Mouse (Mus musculus): Measurements from ENCODE around the gene Zswim3. TPM values are rescaled to one million over a fixed set of nuclear protein-coding genes. Genes with fewer than 3 reads are reported as not detected.
"Not testable (repeated sequence)": the region's sequence is repeated elsewhere in the genome, so short reads cannot be mapped to it uniquely, and the experiment has no call there.

The Zswim3 gene
- polyA plus RNA-seq, 1 experiment = 5.9 TPM

GRCm38 (mm10) chr2:164859155-164859554 lies 54.3 kb downstream of the Zswim3 start:
- TF ChIP-seq POLR2A (IDR thresholded peaks at IDR 0.05; ENCODE audit: control insufficient read depth, extremely low read depth, insufficient read depth, low read length, poor library complexity) (no peak), CTCF (IDR thresholded peaks at IDR 0.05; ENCODE audit: borderline replicate concordance, control insufficient read depth, extremely low read depth, insufficient read depth, low read length, poor library complexity) (no peak)
- Histone ChIP-seq H3K4me3 (ENCODE audit: control insufficient read depth, insufficient read depth, low read length) (no peak overlapping the region), H3K36me3 (ENCODE audit: control insufficient read depth, insufficient read depth, low read length) (no peaks in the 10 kb centered on the region), H3K27ac (ENCODE audit: control insufficient read depth, insufficient read depth, low read length) (no peak overlapping the region), H3K27me3 (ENCODE audit: control insufficient read depth, insufficient read depth, low read length) (peaks cover 18% of the 10 kb centered on the region), H3K4me1 (replicated peaks; ENCODE audit: control insufficient read depth, insufficient read depth, low read length) (peaks cover 17% of the 10 kb centered on the region)
- DNase-seq = no peak
- WGBS = 81% methylated on average over 2 of the region's 2 CpGs

DNA sequence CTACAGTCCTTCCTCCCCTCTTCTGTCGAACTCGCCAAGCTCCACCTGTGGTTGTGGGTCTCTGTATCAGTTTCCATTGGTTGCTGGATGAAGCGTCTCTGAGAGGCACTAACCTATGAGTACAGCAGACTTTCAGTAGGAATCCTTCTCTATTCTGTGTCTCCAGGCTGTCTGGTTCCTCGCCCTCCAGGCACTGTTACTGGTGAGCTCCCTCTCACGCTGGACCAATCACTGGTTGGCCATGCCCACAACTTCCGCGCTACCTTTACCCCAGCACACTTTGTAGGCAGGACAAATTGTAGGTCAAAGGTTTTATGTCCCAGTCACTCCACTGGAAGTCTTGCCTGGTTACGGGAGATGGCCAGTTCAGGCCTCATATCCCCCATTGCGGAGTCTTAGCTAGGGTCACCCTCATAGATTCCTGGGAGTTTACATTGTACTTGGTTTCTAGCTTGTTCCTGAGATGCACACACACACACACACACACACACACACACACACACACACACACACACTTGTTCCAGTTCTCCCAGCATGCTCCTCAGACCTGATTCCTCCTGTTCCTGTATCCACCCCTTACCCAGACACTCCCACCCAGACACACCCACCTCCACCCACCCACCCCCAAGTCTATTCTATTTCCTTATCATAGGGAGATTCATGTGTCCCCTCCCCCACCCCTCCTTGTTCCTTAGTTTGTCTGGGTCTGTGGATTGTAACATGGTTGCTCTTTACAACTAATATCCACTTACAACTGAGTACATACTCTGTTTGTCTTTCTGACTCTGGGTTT lies 54.9 kb downstream of the Zswim3 start:
- no peaks in the 10 kb centered on the region for H3K36me3 ChIP-seq (ENCODE audit: control insufficient read depth, insufficient read depth, low read length)
- peaks cover 17% of the 10 kb centered on the region for H3K4me1 ChIP-seq (replicated peaks; ENCODE audit: control insufficient read depth, insufficient read depth, low read length)
- 77% methylated on average over 9 of the region's 9 CpGs for WGBS
- peaks cover 18% of the 10 kb centered on the region for H3K27me3 ChIP-seq (ENCODE audit: control insufficient read depth, insufficient read depth, low read length)
- no peak overlapping the region for H3K27ac ChIP-seq (ENCODE audit: control insufficient read depth, insufficient read depth, low read length)
- DNase-seq = no peak
- no peak overlapping the region for H3K4me3 ChIP-seq (ENCODE audit: control insufficient read depth, insufficient read depth, low read length)
- no peak for TF ChIP-seq CTCF (IDR thresholded peaks at IDR 0.05; ENCODE audit: borderline replicate concordance, control insufficient read depth, extremely low read depth, insufficient read depth, low read length, poor library complexity)

DNA sequence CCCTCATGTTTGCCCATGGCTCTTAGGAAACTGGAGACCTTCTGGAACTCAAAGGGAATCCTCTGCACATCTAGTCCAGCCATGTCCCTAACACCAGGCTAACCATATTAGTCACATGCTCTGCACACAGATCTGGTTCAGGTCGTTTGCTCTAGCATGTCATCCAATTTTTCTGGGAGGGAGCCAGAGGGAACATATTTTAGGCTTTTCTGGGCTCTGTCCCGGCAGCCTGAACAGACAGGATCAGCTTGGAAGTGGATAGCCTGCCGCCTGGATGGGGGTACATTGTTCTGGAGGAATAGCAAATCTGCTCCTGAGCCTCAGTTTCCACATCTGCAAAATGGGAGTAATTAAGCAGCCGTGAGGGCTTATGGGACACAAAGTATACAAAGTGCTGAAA lies 56.2 kb downstream of the Zswim3 start:
- no peak overlapping the region for H3K27ac ChIP-seq (ENCODE audit: control insufficient read depth, insufficient read depth, low read length)
- no peak for DNase-seq
- TF ChIP-seq CTCF (IDR thresholded peaks at IDR 0.05; ENCODE audit: borderline replicate concordance, control insufficient read depth, extremely low read depth, insufficient read depth, low read length, poor library complexity) (no peak), POLR2A (IDR thresholded peaks at IDR 0.05; ENCODE audit: control insufficient read depth, extremely low read depth, insufficient read depth, low read length, poor library complexity) (no peak)
- H3K36me3 ChIP-seq (ENCODE audit: control insufficient read depth, insufficient read depth, low read length) = no peaks in the 10 kb centered on the region
- peaks cover 18% of the 10 kb centered on the region for H3K27me3 ChIP-seq (ENCODE audit: control insufficient read depth, insufficient read depth, low read length)
- 83% methylated on average over 4 of the region's 4 CpGs for WGBS
- peaks cover 17% of the 10 kb centered on the region for H3K4me1 ChIP-seq (replicated peaks; ENCODE audit: control insufficient read depth, insufficient read depth, low read length)
- H3K4me3 ChIP-seq (ENCODE audit: control insufficient read depth, insufficient read depth, low read length) = no peak overlapping the region

GRCm38 (mm10) chr2:164862179-164862861 lies 57.4 kb downstream of the Zswim3 start:
- Histone ChIP-seq H3K36me3 (ENCODE audit: control insufficient read depth, insufficient read depth, low read length) (no peaks in the 10 kb centered on the region), H3K4me3 (ENCODE audit: control insufficient read depth, insufficient read depth, low read length) (no peak overlapping the region), H3K4me1 (replicated peaks; ENCODE audit: control insufficient read depth, insufficient read depth, low read length) (peaks cover 14% of the 10 kb centered on the region), H3K27me3 (ENCODE audit: control insufficient read depth, insufficient read depth, low read length) (peaks cover 8% of the 10 kb centered on the region), H3K27ac (ENCODE audit: control insufficient read depth, insufficient read depth, low read length) (no peak overlapping the region; the same call in 1 of the 2 replicates)
- no peak for TF ChIP-seq CTCF (IDR thresholded peaks at IDR 0.05; ENCODE audit: borderline replicate concordance, control insufficient read depth, extremely low read depth, insufficient read depth, low read length, poor library complexity)
- TF ChIP-seq POLR2A (IDR thresholded peaks at IDR 0.05; ENCODE audit: control insufficient read depth, extremely low read depth, insufficient read depth, low read length, poor library complexity) = no peak
- DNase-seq = no peak
- WGBS = 22% methylated on average over 9 of the region's 9 CpGs

- H3K27ac ChIP-seq (ENCODE audit: control insufficient read depth, insufficient read depth, low read length); DNase-seq; H3K4me1 ChIP-seq (replicated peaks; ENCODE audit: control insufficient read depth, insufficient read depth, low read length); H3K27me3 ChIP-seq (ENCODE audit: control insufficient read depth, insufficient read depth, low read length); H3K4me3 ChIP-seq (ENCODE audit: control insufficient read depth, insufficient read depth, low read length); H3K36me3 ChIP-seq (ENCODE audit: control insufficient read depth, insufficient read depth, low read length): not testable (repeated sequence)
- WGBS = 94% methylated on average over 9 of the region's 9 CpGs
These were observed 58.5 kb downstream of the Zswim3 start for GRCm38 (mm10) chr2:164863411-164863810.

DNA sequence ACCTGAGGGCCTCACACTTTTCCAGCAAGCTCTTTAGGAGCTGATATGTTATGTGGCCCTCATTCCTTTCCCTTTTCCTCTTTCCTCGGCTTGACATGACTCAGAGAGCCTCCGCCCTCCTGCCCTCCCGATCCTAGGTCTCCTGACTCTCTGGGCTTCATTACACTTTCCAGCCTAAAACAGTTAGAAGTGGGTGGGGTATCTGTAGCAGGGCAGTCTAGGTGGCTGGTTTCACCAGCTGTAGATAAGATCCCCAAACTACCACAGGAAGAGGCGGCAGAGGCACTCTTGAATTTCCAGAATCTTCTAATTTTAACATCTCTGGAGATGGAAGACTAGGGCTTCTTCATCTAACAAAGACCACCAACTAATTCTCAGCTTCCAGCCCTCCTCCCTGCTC lies 59.7 kb downstream of the Zswim3 start:
- no peaks in the 10 kb centered on the region for H3K36me3 ChIP-seq (ENCODE audit: control insufficient read depth, insufficient read depth, low read length)
- TF ChIP-seq POLR2A (IDR thresholded peaks at IDR 0.05; ENCODE audit: control insufficient read depth, extremely low read depth, insufficient read depth, low read length, poor library complexity) (no peak), CTCF (IDR thresholded peaks at IDR 0.05; ENCODE audit: borderline replicate concordance, control insufficient read depth, extremely low read depth, insufficient read depth, low read length, poor library complexity) (no peak)
- 78% methylated on average over 4 of the region's 4 CpGs for WGBS
- DNase-seq = no peak
- no peak overlapping the region for H3K4me3 ChIP-seq (ENCODE audit: control insufficient read depth, insufficient read depth, low read length)
- no peak overlapping the region for H3K27ac ChIP-seq (ENCODE audit: control insufficient read depth, insufficient read depth, low read length)
- peaks cover 12% of the 10 kb centered on the region for H3K4me1 ChIP-seq (replicated peaks; ENCODE audit: control insufficient read depth, insufficient read depth, low read length)
- peaks cover 2% of the 10 kb centered on the region; the same call in 1 of the 2 replicates for H3K27me3 ChIP-seq (ENCODE audit: control insufficient read depth, insufficient read depth, low read length)
